Mouse (Mus musculus) heart, adult 9 months (tissue): Measurements from ENCODE around the gene Mrpl9.

ENCODE experiments used
- DNase-seq, 2 experiments: peaks; one replicate each; pipeline ENCODE4 v3.0.0; 2022; ENCODE audit warnings: low spot score in 2 of 2

The Mrpl9 gene

DNA sequence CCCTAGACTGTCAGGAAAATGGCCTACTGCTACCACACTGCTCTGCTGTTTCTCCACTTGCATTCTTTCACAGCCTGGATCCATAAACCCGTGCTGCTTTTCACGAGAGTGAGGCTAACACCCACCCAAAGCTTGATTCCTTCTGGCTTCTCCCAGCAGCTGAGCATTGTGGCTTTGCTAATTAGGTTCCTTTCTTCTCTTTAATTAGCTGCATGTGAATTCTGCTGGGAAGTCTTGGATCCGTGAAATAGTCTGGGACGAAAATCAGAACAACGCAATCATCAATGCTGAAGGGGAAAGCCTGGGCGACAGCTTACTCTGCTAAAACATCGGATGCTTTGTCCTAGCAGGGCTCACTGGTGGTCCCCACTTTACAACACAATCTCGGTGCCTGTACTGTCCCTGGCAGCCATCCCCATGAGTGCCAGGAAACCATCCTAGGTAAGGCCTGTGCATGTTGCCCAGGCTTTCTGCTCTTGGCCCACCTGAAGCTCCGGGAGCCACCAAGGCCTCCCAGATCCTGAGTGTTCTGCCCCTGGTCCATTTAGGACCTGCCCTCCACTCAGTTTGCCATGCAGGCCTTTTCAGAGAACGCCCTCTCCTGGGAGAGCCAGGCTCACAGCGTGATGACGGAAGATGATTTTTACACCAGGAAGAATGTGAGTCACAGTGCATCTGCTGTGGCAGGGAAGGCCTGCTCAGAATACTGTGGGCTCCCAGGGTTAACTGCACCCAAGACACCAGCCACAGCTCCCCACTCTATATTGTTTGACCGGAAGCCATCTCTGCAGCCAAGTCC, 22.7 kb downstream of the Mrpl9 start:
- DNase-seq = no peak

DNA sequence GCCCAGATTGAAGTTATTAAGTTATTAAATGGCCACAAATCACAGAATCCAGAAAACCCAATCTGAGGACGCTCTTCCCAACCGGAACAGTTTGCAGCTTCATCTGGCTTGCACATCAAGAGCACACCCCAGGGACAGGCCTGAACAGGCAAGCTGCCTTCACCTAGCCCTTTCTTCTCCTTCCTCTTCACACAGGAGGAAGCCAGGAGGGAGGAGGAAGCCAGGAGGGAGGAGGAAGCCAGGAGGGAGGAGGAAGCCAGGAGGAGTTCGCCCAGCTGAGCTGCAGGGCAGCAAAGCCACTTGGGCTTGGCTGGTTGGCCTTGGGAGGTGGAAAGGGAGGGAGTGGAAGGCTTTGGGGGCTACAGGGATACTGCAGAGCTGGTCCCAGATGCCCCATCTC, 25.8 kb downstream of the Mrpl9 start:
- no peak for DNase-seq

DNA sequence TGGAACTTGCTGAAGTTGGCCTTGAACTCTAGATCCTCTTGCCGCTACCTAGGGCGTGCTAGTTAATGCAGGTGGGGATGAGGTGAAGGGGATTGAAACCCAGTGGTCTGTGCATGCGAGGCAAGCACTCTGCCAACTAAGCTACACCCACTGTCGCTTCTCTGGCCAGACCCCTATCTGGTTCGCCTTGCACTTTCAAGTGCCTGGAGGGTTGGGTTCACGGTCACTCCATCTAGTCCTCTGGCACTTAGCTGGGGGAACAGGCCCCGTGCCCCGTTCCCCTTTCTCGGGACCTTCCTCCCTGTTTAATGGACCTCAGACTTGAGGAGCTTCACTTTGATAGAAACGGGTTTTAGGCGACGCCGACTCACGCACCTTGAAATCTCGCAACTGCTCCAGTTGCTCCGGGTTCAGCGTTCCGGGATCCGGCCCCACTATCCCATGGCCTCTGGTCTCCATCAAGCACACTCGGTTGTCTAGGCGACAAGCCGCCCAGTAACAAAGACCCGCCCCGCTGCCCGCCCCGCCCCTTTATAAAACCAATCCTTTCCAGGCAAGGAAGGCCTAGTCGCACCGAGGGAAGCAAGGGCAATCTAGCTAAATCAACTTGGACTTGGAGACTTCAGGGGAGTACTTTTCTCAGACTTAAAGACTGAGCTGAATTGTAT, 29.5 kb downstream of the Mrpl9 start:
- peak; percentile 17 to 24 for DNase-seq

DNA sequence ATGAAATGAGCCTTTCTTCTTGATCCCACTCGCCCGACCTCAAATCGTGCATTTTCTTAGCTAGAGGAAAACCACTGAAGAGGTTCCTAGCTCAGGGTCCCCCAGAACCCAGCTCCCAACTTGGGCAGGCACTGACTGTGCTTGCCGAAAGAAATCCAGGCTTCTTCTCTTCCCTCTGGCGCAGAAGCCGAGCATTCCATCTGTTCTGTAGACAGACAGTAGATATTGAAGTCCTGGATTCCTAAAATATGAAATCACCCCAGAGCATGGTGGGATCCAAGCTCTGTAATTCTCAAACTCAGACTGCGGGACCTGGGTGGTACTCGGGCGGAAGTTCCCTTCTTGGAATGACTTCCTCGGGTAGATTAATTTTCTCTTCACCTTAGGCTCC, 30.0 kb downstream of the Mrpl9 start:
- peak in 1 of 2 experiments; percentile 6 for DNase-seq

DNA sequence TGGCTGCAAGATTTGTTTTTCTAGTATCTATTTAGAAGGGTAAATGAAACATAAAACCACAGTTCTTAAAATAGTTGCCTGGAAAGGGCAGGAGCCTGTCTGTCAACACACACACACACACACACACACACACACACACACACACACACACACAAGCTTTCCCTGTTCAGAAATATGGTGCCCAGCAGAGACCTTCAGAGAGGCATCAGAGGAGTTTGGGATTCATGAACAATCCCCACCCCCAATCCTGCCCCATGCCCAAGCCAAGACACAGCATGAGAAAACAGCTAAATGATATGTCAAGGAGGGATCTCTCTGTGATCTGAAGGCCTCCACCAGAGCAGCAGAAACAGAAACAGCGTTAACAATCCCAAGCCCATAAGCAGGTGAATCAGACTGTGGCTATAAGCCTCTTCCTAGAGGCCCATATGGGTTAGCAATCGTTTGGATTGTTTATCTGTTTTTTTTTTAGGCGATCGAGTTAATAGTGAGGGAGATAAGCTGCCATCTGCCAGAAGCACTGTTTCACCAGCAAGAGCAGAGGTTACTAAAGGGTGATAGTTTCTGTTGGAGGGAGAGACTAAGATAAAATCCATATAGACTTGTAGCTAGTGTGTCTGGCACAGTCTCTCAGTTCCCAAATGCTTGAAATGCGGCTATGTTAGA, 30.6 kb downstream of the Mrpl9 start:
- DNase-seq = no peak

DNA sequence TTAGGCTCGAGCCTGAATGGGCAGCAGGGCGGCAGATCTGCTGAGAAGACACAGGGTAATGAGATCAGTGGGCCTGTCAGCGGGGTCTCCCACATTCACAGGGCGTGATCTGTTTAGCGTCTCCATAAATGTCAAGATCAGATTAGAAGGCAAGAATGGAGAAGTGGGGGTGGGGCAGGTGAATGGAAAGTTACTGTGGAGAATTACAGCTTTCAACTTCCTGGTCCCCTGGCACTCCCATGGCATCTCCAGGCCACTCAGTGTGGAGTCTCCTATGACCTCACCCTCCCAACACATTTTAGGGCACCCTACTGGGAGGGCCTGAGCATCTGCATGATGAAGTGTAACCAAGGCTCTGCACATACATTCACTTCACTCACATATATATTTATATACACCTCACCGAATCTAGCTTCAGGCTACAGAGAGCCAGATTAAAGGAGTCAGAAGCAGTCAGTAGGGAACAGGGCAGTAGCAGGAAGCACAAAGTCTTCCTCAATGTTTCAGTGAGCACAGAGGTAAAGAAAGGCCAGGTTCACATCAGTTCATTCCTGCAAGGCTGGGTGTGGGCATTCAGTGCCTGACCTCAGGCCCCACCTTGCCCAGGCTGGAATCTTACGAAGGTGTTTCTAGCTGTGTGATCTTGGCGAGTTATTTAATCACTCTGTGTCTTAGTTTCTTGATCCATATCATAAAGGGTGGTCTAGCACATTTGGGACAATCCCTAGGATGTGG, 33.4 kb downstream of the Mrpl9 start:
- DNase-seq = no peak

DNA sequence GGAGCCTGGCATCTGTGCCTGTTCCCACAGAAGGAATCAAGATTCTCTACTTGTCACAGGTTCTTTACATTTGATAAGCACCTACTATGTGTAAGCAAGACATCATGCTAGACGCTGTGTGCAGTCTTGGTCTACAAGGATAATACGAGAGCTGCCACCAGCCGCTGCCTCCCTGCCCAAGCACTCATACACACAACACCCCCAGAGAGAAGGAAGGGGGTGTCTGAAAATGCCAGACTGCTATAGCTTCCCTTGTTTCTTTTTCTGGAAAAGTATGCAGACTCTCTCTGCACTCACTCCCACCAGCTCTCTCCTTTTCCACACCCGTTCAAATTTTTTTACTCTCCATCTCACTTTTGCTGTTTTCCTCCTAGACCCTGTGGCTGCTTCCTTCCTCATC, 34.3 kb downstream of the Mrpl9 start:
- no peak for DNase-seq

DNA sequence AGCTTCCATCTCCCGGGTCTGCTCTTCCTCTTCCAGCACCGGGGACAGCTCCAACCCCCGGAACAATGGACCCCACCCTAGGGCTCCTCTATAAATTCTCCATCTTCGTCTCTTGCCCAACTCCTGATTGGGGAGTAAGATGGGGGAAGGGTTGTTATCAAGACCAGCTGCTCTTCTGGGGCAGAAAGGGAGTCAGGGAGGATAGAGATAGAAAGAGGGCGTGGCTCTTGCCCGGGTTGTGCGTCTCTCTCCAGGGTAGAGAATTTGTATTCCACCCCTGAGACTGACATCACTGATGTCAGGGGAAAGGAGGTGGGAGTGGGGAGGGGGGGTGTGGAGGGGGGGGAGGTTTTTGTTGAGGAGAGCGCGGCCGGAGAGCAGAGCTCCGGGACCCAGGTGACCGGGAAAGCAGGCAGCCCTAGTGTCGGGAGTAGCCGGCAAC, 34.9 kb downstream of the Mrpl9 start, which contains the start of gene Celf3:
Gene Celf3, plus strand, starts transcription at position 315 of the 442 bp plus-strand sequence.
- DNase-seq = no peak

DNA sequence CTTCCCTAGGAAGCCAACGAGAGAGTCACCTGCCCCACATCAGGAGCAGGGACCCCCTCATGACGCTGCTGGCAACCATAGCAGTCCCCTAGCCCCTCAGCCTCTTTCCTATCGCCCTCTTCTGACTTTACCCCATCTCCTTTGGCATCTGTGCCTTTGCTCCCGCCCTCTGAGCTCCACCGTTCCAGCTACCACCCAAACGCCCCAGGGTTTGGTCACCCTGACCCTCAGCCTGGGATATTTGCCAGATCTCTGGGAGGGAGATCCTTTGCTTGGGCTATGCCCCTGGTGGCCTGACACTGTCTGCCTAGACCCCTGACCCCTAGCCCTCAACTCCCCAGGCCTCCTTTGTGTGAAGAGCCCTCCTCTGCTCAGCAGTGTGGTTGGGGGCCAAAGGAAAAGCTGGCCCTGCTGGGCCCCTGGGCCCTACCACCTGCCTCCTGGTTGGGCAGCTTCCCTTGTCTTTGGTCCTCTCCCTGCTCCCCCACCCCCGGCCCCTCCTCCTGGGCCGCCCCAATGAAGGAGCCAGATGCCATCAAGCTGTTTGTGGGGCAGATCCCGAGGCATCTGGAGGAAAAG, 35.6 kb downstream of the Mrpl9 start:
- no peak for DNase-seq

DNA sequence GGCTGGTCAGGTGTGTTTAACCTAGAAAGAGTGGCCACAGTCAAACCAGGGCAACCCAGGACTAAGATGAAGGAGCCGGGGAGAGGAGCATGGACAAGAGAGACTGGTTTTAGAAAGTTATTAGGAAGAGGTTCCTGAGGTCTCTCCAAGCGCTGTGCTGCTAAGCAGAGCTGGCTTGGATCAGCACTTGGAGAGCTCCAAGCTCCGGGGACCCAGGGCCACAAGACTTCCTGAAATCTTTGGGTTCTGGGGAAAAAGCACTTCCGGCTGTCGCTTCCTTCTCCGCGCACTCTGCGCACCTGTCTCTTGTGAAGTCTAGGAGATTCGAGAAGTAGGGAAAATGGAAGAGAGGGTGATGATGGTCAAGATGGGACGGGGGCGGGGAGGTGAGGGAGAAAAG, 36.4 kb downstream of the Mrpl9 start:
- DNase-seq = no peak

DNA sequence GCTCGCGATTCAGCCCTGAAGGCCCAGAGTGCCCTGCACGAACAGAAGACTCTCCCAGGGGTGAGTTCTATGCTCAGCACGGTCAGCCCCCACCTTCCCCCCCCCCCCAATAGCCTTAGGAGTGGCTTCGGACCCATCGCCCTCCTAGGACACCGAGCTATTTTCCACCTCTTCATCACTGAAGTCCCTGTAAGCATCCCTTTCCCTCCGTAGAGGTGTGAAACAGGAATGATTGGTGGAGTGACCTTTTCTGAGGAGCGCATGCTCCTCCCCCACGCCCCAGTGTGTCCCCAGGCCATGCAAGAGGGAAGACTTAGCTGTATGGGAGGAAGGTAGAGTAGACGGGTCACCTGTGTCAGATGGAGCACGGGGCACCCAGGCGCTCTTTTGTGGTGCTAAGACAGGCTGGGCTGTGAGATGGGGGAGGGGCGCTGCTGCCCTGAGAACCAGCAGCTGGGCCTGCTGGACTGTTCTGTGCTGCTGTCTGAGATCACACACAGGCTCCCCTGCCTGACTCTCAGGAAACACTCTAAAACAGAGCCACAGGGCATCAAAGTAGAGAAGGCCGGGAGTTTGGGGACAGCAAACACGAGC, 37.3 kb downstream of the Mrpl9 start, which contains the start of gene Riiad1:
Gene Riiad1, minus strand, starts transcription at position 51 of the 594 bp plus-strand sequence.
- DNase-seq = no peak

DNA sequence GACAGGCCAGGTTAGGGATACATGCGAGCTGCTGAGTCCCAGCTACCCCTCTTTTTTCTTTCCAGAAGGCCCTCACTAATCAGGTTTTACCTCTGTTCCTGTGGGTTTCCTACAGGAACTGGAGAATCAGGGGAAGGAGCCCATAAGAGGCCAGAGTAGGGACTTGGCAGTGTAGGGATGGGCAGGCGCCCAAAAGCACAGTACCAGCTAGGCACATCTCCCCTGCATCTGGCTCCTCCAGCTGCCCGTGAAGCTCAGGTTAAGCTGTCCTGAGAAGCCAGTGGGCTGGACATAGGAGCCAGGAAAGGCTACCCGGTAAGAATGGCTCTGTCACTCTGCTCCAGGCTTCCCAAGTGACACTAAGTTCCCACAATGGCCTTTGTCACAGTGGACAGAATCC, 38.3 kb downstream of the Mrpl9 start:
- DNase-seq = no peak

DNA sequence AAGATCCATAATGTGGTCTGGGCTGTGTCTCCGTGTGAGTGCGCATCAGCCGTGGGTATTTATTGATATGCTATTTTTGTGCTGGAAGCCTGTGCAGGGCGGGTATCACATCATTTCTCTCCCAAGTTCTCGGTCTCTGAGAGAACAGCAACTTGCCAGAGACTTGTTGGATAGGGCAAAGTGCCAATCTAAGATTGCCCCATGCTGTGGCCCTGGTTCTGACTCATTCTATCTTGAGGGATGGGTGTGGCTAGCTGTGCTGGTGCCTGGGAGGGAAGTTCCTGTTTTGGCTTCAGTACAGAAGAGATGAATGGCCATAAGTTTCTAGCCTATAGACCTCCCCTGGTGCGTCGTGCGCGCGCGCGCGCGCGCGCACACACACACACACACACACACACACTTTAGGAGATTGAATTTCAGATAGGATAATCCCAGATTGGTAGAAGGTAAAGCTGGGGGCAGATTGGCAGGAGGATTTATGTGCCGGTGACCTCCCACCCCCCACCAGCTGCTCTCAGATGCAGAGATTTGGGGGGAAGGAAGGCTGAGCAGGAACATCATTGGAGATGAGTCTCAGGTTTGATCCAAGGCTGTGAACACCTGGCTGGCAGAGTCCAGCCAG, 39.8 kb downstream of the Mrpl9 start:
- DNase-seq = peak in 1 of 2 experiments; percentile 22

DNA sequence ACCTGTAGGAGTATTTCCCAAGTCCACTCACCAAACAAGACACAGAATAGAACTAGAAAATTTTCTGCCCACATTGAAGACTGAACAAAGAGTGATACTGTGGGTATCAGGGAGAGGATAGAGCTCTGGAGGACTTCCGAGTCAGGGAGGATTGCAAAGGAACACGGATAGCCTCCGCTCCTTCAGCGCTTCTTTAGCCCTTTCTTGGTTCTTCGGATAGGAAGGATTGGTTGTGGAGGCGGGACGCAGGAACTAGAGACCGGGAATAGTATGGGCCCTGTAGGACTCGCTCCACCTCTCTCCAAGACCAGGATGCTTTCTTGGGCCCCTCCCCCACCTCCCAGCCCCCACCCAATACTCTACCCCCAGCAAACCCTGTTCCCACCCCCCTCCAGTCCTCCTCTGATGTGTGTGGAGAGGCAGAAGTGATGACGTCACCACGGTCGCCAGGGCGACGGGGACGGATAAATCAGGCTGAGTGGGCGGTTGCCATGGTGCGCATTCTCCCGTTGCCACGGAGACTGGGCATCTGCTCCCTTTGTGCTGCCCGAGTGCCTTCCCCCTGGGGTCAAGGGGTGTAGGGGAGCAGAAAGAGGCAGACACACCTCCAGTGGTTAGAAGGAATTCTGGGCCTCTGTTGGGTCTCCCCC, 40.8 kb downstream of the Mrpl9 start:
- no peak for DNase-seq

DNA sequence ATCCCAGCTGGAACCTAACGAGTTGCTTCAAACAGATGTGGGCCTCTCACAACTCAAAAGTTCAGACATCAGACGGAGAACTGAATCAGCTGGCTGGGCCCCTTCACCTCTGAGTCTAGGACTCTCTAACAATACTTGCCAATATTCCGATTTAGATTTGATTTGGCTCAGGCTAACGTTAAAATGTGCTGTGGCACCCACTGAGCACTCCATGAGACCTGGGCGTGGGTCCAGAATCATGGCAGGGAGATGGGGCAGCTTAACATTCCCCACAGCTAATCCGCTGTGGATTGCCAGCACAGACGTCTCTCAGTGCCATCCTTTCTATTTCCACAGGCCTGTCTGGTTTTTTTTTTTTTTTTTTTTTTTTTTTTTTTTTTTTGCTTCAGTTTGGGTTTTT, 42.8 kb downstream of the Mrpl9 start:
- no peak for DNase-seq

DNA sequence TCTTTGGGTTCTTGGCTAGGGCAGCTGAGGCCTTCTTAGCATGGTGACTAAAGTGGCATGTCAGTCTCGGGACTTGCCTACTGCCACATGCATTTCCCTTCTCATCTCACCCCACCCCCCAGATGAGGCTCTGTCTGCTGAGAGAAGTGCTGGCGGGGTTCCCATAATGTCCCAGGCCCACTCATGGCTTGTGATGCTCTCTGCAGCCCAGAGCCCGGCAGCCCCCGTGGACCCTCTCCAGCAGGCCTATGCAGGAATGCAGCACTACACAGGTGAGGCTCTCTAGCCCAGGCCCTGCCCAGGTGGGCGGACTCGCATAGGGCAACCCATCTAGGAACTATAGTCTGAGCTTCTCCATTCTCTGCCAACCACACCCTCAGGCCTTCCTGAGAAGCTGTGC, 44.5 kb downstream of the Mrpl9 start:
- no peak for DNase-seq

DNA sequence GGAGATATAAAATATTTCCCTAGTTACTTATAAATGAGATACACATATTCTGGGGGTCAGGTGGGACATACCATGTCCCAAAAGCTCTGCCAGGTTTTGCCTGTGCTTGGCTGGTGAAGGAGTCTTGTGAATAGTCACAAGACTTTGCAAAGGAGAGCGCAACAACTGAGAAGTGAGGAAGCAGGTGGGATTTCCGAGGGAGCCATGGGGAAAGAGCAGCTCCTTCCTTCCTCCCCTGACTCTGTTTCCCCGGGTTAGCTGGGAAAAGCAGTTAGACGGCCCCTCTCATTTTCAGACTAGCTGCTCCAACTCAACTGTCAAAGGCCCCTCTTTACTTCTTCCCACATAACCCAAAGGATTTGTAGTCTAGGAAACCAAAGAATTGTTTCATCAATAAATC, 54.0 kb downstream of the Mrpl9 start:
- DNase-seq = no peak
